Mouse (Mus musculus) urinary bladder, postnatal 10 days (tissue): ENCODE results near the gene Gm10230.
"Not testable (repeated sequence)": the region's sequence is repeated elsewhere in the genome, so short reads cannot be mapped to it uniquely, and the experiment has no call there.

Experiments used
- DNase-seq: peaks from one replicate; pipeline ENCODE4 v3.0.0; 2022; ENCODE audit warnings: low spot score

The Gm10230 gene

GRCm38 (mm10) chrX:27494782-27495181 lies at the start of gene Gm10230:
Gm10230 (minus strand) TSS chrX:27494882.
- not testable (repeated sequence) for DNase-seq
